Mouse (Mus musculus) v-Abl transformed pro-B cells (cell line): Measurements from ENCODE around the gene Cabp7.

Source experiments
- in situ Hi-C, 2 experiments: fragments of 400-800 bp; cut with MboI; formaldehyde crosslinking; loops; one replicate each; pipeline ENCODE4 v1.15.1; 2025; ENCODE audit not compliant: unreplicated experiment in 2 of 2

Cabp7 gene

DNA sequence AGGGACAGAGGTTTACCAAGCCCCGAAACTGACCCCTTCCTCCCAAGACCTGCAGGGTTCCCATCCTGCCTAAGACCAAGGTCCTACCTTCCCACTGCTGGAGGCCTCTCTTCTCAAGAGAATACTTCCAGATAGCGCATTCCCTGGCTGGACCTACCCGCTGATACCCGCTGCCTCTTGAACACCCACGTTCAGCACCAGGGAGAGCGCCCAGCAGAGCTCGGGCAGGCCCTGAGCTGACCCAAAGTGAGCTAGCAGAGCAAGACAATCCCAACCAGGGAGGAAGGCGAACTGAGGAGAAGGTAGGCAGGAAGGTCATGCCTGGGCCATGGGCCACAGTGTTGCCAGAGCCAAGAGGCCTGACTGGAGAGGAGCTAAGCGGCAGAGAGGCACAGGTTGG is 3.7 kb upstream of the Cabp7 start:
- in situ Hi-C loops = loop anchor here in 1 of 2 experiments (5.0 kb wide), 1 partner anchor 67 kb away; no protein-coding TSS in a partner anchor

DNA sequence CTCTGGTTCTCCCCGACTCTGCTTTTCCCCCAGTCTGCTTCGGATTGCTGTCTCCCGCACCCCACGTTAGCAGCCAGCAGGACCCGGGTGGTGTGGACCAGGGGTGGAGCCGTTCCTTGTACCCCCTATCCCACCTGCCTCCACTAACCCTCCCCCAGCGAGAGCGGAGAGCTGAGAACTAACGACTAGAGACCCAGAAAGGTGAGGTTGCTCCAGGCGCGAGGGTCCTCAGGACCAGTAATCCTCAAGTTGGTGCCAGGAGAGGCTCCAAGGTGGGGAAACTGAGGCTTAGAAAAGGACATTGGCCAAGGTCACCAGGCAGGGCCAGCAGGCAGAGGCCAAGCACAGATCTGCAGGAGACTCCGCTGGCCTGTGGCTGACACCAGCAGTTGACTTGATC is 707 bp upstream of the Cabp7 start:
- in situ Hi-C loops = no loop called here

DNA sequence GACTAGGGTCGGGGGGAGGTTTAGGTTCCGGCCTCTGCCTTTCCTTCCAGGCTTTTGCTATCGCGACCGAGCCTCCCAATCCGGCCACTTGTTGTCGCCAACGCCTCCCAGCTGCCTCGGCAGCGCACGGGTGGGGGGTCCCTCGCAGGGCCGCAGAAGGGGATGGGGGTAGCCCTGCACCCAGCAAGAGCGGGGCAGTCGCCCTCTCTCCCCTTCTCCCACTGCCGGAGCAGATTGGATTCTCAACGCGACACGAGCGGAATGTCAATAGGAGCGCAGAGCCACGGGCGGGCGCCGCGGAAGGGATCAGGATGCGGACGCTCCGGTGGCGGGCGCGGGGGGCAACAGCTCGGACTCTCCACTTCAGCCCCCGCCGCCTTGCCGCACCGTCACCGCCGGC is 609 bp downstream of the Cabp7 start:
- in situ Hi-C loops = no loop called here

GRCm38 (mm10) chr11:4744691-4745090 is 1.9 kb downstream of the Cabp7 start:
- in situ Hi-C loops = no loop called here

DNA sequence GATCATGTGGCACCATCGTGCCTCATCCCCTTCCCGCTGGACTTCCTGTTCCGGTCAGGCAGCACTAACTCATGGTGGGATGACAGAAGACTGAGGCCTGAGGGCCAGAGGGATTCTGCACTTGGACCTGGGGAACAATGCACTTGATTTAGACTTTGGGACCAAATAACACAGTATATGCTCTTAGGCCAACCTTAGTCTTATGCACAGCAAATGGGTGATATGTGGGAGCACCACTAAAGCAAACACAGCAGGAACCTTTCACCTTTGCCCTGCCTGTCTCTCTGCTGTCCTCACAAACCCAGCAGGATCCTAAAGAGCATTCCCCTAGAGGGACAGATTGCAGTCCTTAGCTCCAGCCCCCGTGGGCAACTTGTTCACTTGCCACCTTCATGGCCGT is 5.8 kb downstream of the Cabp7 start:
- in situ Hi-C loops = no loop called here

DNA sequence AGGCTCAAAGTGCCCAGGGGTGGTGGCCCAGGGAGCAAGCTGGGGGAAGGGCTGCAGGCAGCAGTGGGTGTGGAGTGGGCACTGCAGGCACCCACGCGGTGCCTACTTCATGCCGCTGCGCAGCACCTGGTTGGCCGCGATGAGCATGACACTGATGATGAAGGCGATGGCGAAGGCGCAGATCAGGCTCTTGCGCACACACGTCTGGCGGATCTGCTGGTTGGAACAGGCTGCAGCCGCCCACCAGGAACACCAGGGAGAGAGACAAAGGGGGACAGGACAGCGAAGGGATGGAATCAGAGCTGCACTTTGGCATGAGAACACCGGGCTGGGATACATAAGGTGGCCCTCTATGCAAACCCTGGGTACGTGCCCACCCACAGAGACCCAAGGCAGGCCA is 7.9 kb downstream of the Cabp7 start:
- in situ Hi-C loops = no loop called here

DNA sequence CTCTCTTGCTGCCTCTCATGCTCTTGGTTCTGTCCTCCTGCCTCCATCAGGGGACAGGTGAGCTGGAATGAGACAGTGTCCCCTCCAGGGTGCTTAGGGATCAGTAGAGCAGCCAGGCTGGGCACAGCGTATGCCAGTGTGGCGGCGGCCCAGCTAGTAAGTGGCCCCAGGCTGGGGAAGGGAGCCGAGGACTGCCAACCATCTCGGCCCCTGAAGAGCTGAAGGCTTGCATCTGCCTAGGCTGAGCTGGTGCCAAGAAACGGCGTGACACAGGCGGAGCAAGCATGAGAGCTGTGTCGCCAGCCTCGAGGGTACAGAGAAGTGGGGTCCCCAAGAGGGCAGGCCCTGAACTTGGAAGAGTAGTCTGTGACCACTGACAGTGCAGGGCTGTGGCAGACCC is 8.9 kb downstream of the Cabp7 start:
- in situ Hi-C loops = no loop called here

DNA sequence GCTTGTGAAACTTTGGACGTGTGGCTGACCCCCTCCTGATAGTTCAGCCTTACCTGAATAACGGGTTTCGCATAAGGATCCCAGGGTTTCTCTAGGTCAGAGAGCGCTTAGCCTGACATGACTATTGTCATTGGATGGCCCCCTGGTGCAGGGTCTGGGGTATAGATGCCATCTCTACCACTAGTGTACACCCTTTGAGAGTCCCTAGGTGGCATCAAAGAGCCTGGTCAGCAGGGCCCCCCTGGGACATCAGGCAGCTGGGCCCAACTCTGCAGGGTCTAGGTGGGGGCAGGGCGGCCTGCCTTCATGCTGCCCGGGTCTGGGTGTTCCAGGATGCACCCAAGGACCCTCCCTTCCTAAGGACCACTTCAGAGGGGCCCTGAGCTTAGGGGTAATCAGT is 10.2 kb downstream of the Cabp7 start:
- in situ Hi-C loops = no loop called here

DNA sequence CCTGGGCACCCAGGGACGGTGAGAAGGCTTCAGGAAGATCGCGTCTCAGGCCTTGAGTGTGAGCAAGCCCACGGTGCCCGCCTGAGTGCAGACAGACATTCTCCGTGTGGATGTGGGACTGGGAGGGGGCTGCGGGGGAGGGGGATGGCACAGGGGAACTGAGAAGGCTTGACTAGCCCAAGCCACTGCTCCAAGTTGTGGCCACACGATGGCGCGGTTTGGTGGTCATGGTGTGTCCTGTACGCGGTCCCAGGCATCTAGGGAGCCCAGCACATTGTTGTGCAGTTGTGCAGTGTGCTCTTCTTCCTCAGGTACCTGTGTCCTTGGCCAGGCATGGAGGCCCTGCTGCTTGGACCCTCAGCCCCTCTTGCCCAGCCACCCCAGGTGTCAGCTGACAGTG is 12.4 kb downstream of the Cabp7 start:
- in situ Hi-C loops = no loop called here

- in situ Hi-C loops = no loop called here
Observed at GRCm38 (mm10) chr11:4731781-4732180, 14.8 kb downstream of the Cabp7 start.

GRCm38 (mm10) chr11:4730913-4731312 is 15.7 kb downstream of the Cabp7 start:
- in situ Hi-C loops = no loop called here

DNA sequence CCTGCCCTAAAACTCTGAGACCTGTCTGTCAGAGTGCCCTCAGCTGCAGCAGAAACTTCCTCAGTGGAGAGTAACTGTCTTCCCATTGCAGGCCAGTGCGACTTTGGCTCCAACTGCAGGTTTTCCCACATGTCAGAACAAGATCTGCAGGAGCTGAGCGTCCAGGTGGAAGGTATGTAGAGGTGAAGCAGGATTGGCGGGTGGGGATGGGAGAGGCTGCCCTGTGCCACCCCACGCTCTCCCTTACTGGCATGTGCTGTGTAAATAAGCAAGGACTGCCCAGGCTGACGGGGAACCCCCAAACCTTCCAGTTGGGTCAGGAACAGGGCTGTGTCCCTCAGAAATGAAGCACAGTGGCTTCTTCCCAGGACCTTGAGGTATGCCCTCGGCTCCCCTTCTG is 16.5 kb downstream of the Cabp7 start:
- in situ Hi-C loops = no loop called here

- in situ Hi-C loops = no loop called here
Observed at GRCm38 (mm10) chr11:4729603-4730002, 17.0 kb downstream of the Cabp7 start.

DNA sequence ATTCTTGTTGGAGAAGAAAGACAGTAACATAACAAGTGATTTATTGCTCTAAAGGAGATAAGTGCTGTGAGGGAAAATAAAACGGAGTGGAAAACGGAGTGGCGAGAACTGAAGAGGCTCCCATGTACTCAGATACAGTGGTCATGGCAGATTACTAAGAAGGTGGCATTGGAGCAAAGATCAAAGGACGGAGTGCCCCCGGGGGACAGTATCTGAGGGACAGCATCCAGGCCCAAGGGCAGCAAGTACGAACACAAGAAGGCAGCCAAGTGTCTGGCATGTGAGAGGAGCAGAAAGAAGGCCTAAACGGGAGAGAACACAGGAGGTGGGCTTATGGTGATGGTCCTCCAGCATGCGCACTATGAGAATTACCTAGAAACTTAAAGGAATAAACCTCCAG is 24.9 kb downstream of the Cabp7 start:
- in situ Hi-C loops = no loop called here

- in situ Hi-C loops = no loop called here
Observed at GRCm38 (mm10) chr11:4720900-4721580, 25.5 kb downstream of the Cabp7 start.

- in situ Hi-C loops = no loop called here
Observed at GRCm38 (mm10) chr11:4720393-4720792, 26.2 kb downstream of the Cabp7 start.

- in situ Hi-C loops = no loop called here
Observed at GRCm38 (mm10) chr11:4719961-4720360, 26.6 kb downstream of the Cabp7 start.

- in situ Hi-C loops = no loop called here
Observed at GRCm38 (mm10) chr11:4718548-4718947, 28.0 kb downstream of the Cabp7 start.

DNA sequence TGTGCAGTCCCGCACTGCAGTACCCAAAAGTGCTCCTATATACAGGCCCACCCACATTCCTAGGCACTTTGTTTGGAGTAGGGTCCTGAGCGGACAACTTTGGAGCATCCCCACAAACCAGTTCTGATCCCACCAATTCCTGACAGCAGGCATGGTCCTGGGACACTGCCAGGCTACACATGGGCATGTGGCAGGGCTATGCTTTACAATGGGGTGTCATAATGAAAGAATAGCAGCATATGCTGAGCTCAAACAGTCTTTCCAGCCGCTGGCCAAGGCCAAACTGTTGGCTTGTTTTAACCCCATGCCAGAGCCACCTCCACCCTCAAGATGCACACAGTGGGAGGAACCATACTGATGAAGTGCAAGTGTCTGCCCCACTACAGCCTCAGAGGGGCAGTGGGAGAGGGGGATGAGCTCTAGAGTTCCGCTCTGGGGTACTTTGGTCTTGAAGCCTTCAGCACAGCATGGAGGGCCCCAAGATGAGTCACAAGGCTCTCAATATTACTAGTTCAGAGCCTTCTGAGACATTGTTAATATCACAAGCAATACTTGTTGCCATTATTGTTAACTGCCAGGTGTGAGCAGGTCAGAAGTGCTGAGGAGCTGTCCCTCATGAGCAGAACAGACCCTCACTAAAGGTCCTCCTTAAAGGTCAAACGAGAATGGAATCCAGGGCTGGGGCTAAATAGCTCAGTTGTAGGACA is 29.9 kb downstream of the Cabp7 start:
- in situ Hi-C loops = no loop called here

- in situ Hi-C loops = no loop called here
Observed at GRCm38 (mm10) chr11:4715596-4715995, 31.0 kb downstream of the Cabp7 start.

DNA sequence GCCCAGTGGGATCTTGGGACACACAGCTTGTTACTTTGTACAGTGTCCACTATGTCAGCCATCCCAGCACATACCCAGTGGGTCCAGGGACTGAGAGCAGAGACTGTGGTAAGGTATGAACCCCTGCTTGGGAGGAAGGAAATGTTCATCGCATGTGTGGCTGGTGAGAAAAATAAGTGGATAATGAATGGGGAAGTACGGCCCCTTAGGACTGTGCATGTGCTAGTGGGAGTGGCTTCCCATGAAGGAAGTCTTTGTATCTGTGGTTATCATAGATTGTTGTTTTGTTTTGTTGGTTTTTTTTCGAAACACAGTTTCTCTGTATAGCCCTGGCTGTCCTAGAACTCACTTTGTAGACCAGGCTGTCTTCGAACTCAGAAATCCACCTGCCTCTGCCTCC is 31.9 kb downstream of the Cabp7 start:
- in situ Hi-C loops = no loop called here

- in situ Hi-C loops = no loop called here
Observed at GRCm38 (mm10) chr11:4712822-4713221, 33.8 kb downstream of the Cabp7 start.
